Mouse (Mus musculus) kidney, postnatal 0 days (tissue): ENCODE data around the gene Lrrc8c. TPM values are rescaled to one million over a fixed set of nuclear protein-coding genes. Genes with fewer than 3 reads are reported as not detected.

ENCODE experiments used
- ATAC-seq: fragments of 200-750 bp; cut with Nextera tagmentation; replicated peaks from 2 replicates; pipeline ENCODE4 v1.8.0; 2017; ENCODE audit warnings: low read depth, moderate number of reproducible peaks, moderate TSS enrichment, moderate library complexity; ENCODE audit not compliant: low FRiP score
- DNase-seq: peaks from one replicate; pipeline ENCODE4 v3.0.0-alpha.2; 2016; ENCODE audit warnings: low spot score
- H3K27ac ChIP-seq: fragments of 300-500 bp; sonication (generic); 2 replicates; pipeline ENCODE4 v1.5.1; 2014; ENCODE audit warnings: mild to moderate bottlenecking
- H3K27me3 ChIP-seq: fragments of 300-500 bp; sonication (generic); 2 replicates; pipeline ENCODE4 v1.6.1; 2014; ENCODE audit warnings: low read length, mixed read lengths; ENCODE audit not compliant: insufficient read depth
- H3K36me3 ChIP-seq: fragments of 300-500 bp; sonication (generic); 2 replicates; pipeline ENCODE4 v1.6.1; 2014; ENCODE audit warnings: low read length, mixed read lengths; ENCODE audit not compliant: insufficient read depth
- H3K4me1 ChIP-seq: fragments of 300-500 bp; sonication (generic); replicated peaks from 2 replicates; pipeline ENCODE4 v1.6.1; 2014; ENCODE audit warnings: antibody characterized with exemption, low read length, mixed read lengths; ENCODE audit not compliant: insufficient read depth
- H3K4me2 ChIP-seq: fragments of 300-500 bp; sonication (generic); 2 replicates; pipeline ENCODE4 v1.6.1; 2014; ENCODE audit warnings: mild to moderate bottlenecking, low read length, moderate library complexity, mixed read lengths
- H3K4me3 ChIP-seq: fragments of 300-500 bp; sonication (generic); replicated peaks from 2 replicates; pipeline ENCODE4 v1.5.1; 2014; ENCODE audit warnings: low read depth, low read length
- H3K9ac ChIP-seq: fragments of 300-500 bp; sonication (generic); 2 replicates; pipeline ENCODE4 v1.6.1; 2014; ENCODE audit warnings: low read depth, low read length
- H3K9me3 ChIP-seq: fragments of 300-500 bp; sonication (generic); replicated peaks from 2 replicates; pipeline ENCODE4 v1.6.1; 2016; ENCODE audit warnings: low read length, inconsistent platforms, mixed read lengths
- CTCF ChIP-seq: IDR thresholded peaks from 2 replicates; pipeline ENCODE4 v1.5.1; 2016; ENCODE audit warnings: antibody characterized with exemption, low read depth, mild to moderate bottlenecking, moderate library complexity
- WGBS: fragments of 180-500 bp; shearing (Covaris S2); extraction: QIAGEN DNeasy Blood & Tissue Kit; methylation state at CpG from one replicate; pipeline ENCODE4 v1.1.7; 2014; 5-methylcytosine and 5-hydroxymethylcytosine counted together
- polyA plus RNA-seq: library from polyadenylated mRNA; unstranded; fragments of >200 nt; fragmentation: Nextera tagmentation; extraction: Ambion mirVana; gene quantifications from 2 replicates; pipeline ENCODE4 v1.2.1, GENCODE M21; 2015

Gene Lrrc8c
- polyA plus RNA-seq, 1 experiment from 2014 or later = 14.8 TPM

DNA sequence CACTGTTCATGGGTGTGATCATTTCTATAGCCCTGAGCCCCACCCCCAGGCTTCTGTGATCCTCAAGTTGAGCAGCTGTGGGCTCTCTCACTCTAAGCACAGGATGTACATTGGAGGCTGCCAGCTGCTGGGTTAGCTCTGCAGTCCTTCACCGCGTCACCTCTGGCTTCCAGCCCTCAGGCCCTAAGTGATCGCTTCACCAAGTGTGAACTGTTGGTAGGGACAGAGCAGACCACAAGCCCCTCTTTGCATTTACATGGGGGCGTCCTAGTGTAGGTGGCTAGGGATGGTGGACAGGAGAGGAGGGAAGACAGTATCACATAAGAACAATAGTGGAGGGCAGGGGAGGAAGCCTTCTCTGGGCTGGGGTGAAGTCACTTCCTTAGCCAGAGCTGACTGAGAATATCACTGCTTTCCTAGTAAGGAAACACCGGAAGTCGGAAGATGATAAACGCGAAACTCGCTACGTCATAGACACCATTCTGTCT is 130.4 kb downstream of the Lrrc8c start:
- Histone ChIP-seq H3K27me3 (no peaks in the 10 kb centered on the region), H3K36me3 (no peaks in the 10 kb centered on the region), H3K4me2 (no peak overlapping the region), H3K9me3 (no peaks in the 10 kb centered on the region), H3K4me3 (no peak overlapping the region), H3K4me1 (no peaks in the 10 kb centered on the region), H3K27ac (peak overlapping the region; percentile 55; the same call in 1 of the 2 replicates), H3K9ac (no peak overlapping the region)
- WGBS = 82% methylated on average over 10 of the region's 10 CpGs
- ATAC-seq (no peak), DNase-seq (peak; percentile 67)
- TF ChIP-seq CTCF = no peak

DNA sequence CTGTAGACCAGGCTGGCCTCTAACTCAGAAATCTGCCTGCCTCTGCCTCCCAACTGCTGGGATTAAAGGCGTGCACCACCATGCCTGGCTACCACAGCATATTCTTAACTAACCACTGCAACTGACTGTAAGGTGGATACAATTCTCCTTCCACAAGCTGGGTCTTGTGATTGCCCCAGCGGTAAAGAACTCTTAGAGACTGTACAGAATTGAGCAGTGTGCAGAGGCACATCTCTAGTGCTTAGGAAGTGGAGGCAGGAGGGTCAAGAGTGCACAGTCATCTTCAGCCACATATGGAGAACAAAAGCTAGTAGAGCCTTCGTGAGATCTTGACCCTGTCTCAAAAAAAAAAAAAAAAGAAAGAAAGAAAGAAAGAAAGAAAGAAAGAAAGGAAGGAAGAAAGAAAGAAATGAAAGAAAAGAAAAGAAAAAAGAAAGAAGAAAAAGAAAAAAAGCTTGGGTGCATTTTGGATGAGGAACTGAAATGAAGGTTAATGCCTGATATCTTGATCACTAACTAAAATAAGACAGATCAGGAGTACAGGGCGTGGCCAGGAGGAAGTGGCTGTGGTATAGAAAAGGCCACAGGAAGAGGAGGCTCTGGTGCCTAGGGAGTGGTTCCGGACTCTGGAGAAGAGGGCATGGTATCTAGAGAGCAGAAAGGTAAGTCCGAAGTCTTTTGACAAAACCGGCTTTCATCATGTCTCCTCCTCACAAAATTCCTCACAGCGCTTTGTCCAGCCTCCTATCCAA is 131.7 kb downstream of the Lrrc8c start:
- Histone ChIP-seq H3K27ac (peak overlapping the region; percentile 32; the same call in 1 of the 2 replicates), H3K9ac (peak overlapping the region; percentile 10; the same call in 1 of the 2 replicates), H3K36me3 (no peaks in the 10 kb centered on the region), H3K27me3 (no peaks in the 10 kb centered on the region), H3K4me3 (no peak overlapping the region), H3K4me1 (no peaks in the 10 kb centered on the region), H3K4me2 (peak overlapping the region; percentile 29; the same call in 1 of the 2 replicates), H3K9me3 (no peaks in the 10 kb centered on the region)
- no peak for TF ChIP-seq CTCF
- no peak for ATAC-seq
- DNase-seq = peak; percentile 19
- 78% methylated on average over 8 of the region's 8 CpGs for WGBS

DNA sequence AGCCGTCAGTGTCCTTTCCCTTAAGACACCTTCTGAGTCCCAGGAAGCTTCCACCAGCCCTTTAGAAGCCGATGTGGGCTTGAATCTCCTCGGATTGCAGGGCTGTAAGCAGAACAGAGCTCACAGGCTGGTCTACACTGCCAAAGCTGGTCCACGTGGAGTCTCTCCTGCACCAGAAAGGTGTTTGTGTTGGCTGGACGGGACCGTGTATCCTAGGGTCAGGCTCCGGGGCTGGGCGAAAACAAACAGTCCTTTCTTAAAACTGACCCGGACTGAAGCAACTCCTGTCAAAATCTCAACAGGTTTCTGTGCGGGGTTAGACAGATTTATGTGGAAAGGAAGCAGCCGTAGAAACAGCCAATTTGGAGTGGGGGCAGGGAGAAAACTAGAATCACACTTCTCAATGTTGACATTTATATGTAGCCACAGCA is 132.4 kb downstream of the Lrrc8c start:
- Histone ChIP-seq H3K27me3 (no peaks in the 10 kb centered on the region), H3K9ac (peak overlapping the region; percentile 10; the same call in 1 of the 2 replicates), H3K4me1 (no peaks in the 10 kb centered on the region), H3K27ac (peak overlapping the region; percentile 32), H3K36me3 (no peaks in the 10 kb centered on the region), H3K4me2 (peak overlapping the region; percentile 29), H3K4me3 (no peak overlapping the region), H3K9me3 (no peaks in the 10 kb centered on the region)
- DNase-seq (peak; percentile 44), ATAC-seq (no peak)
- WGBS = 19% methylated on average over 11 of the region's 11 CpGs
- TF ChIP-seq CTCF = no peak

DNA sequence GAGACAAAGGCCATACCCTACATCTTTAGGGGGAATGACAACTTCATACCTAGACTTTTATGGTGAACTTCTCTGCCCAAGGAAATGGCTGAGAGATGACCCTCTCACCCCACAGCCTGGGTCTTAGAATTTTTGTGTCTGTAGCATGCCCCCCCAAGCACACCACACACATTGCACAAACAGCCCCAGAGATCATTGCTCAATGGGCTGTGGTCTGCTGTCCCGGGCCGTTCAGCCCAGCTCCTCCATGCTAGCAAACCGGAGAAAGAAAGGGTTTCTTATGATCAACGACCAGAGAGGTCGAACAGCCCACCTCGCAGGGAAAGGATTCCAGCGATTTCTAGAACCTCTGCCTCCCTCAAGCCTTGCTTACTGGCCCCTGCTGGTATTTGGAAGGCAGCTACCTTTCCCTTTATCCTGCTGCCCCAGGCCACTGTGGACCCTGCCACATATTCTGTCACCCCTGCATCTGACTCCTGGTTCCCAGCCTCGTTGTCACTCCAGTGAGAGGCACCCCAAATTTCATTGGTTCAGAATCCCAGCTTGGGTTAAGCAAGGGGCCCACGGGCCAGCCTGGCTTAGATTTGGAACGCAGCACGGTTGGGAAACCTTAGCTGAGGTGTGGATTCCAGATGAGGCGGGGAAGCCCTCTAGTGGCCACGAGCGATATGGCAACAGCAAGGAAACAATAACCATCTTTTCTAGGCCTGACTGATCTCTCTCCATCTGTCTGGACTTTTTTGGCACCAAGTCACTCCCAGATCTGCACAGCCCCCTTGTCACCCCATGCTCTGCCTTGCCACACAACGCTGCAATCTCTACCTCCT is 135.3 kb downstream of the Lrrc8c start:
- peak; percentile 84 for DNase-seq
- Histone ChIP-seq H3K4me3 (no peak overlapping the region), H3K4me2 (peak overlapping the region; percentile 14; the same call in 1 of the 2 replicates), H3K4me1 (no peaks in the 10 kb centered on the region), H3K36me3 (no peaks in the 10 kb centered on the region), H3K27ac (no peak overlapping the region), H3K9me3 (no peaks in the 10 kb centered on the region), H3K27me3 (no peaks in the 10 kb centered on the region), H3K9ac (no peak overlapping the region)
- WGBS = 18% methylated on average over 15 of the region's 15 CpGs
- peak; percentile 52 for ATAC-seq
- peak; percentile 98 for TF ChIP-seq CTCF

DNA sequence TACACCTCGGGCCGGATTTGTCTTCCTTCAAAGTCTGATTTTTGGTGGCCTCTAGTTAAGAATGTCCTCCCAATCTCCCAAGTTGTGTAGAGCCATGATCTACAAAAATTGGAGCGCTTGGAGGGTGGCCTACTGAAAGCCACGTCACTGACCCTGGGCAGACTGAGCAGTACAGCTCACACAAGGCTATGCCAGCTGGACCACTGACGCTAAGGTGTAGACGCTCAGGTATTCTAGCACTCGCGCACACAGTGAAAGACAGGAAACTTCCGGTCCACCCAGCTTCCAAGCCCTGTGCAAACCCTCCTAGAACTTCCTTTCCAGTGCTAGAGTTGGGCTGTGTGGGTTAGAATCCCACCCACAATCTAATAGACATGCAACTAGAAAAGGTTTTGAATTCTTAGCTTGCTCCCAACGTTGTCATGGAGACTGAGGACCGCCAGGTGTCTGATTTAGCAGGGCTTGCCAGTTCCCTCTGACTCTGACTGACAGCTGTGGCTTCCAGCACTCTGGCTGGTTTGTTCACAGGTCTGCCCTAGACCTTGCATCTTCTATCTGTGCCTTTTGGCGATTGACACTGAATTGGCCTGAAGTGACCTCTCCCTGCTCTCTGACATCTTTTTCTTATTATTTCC is 136.0 kb downstream of the Lrrc8c start:
- Histone ChIP-seq H3K27ac (no peak overlapping the region), H3K4me2 (no peak overlapping the region), H3K36me3 (no peaks in the 10 kb centered on the region), H3K4me3 (no peak overlapping the region), H3K9me3 (no peaks in the 10 kb centered on the region), H3K9ac (no peak overlapping the region), H3K27me3 (no peaks in the 10 kb centered on the region), H3K4me1 (no peaks in the 10 kb centered on the region)
- ATAC-seq (no peak), DNase-seq (no peak)
- WGBS = 78% methylated on average over 12 of the region's 12 CpGs
- no peak for TF ChIP-seq CTCF

DNA sequence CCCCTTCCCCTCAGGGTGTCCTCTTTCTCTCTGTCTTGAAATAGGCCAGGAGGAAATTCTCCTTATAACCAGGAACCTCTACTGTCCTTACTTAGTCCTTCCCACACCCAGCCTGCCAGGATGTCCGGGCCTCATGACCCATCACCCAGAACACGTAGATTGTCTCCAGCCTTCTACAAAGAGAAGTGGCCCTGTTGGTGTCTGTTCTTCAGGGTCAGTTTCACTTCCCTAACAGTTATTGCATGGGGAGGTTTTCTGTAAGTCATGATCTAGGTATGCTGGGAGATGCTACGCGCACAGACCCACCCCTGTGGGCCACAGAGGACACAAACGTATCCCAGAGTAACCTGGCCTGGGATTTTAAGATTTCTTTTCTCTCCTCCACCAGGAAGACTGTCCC is 142.7 kb downstream of the Lrrc8c start:
- Histone ChIP-seq H3K4me1 (no peaks in the 10 kb centered on the region), H3K27ac (no peak overlapping the region), H3K9me3 (no peaks in the 10 kb centered on the region), H3K4me2 (no peak overlapping the region), H3K36me3 (no peaks in the 10 kb centered on the region), H3K4me3 (no peak overlapping the region), H3K27me3 (no peaks in the 10 kb centered on the region), H3K9ac (no peak overlapping the region)
- DNase-seq = no peak
- TF ChIP-seq CTCF = no peak
- ATAC-seq = no peak
- 79% methylated on average over 5 of the region's 5 CpGs for WGBS

Other genes starting within 250 kb of the Lrrc8c start
- not detected in 2 replicates for gene Gm43302, start 225.7 kb upstream of the Lrrc8c start, polyA plus RNA-seq
- 1.9 and 2.1 TPM in 2 replicates for gene Gbp6, start 225.7 kb upstream of the Lrrc8c start, polyA plus RNA-seq
- 7.0 and 7.2 TPM in 2 replicates for gene Lrrc8b, start 103.6 kb upstream of the Lrrc8c start, polyA plus RNA-seq
- 32.5 and 34.6 TPM in 2 replicates for gene Lrrc8d, start 180.6 kb downstream of the Lrrc8c start, polyA plus RNA-seq